Mouse (Mus musculus) ES-E14 (cell line): ENCODE results near the gene Abr. TPM values are rescaled to one million over a fixed set of nuclear protein-coding genes. Genes with fewer than 3 reads are reported as not detected.

ENCODE experiments used
- DNase-seq: peaks from one replicate; pipeline ENCODE4 v3.0.0-alpha.2; 2013; ENCODE audit warnings: low read depth, low spot score
- H3K27ac ChIP-seq: 2 replicates; pipeline ENCODE4 v1.5.1; 2012; ENCODE audit warnings: low read depth, mild to moderate bottlenecking, low read length, moderate library complexity, mixed read lengths; ENCODE audit not compliant: poor library complexity, insufficient read depth, severe bottlenecking
- H3K36me3 ChIP-seq: 2 replicates; pipeline ENCODE4 v1.6.1; 2012; ENCODE audit warnings: mild to moderate bottlenecking, low read length, moderate library complexity, mixed read lengths; ENCODE audit not compliant: control insufficient read depth, poor library complexity, insufficient read depth, severe bottlenecking
- H3K4me1 ChIP-seq, 2 experiments: fragments of 150-350 bp in 1 of 2; sonication (generic) in 1 of 2; 2 replicates each; pipeline ENCODE4 v1.6.1; 2012; ENCODE audit warnings: low read length in 2 of 2, mild to moderate bottlenecking in 1 of 2, mixed read lengths in 1 of 2; ENCODE audit not compliant: control insufficient read depth in 2 of 2, insufficient read depth in 2 of 2, poor library complexity in 1 of 2
- H3K4me3 ChIP-seq, 2 experiments: fragments of 150-350 bp in 1 of 2; sonication (generic) in 1 of 2; 2 replicates each; pipeline ENCODE4 v1.5.1; 2012; ENCODE audit warnings: low read length in 2 of 2, low read depth in 1 of 2, mild to moderate bottlenecking in 1 of 2, mixed read lengths in 1 of 2; ENCODE audit not compliant: insufficient read depth in 1 of 2, poor library complexity in 1 of 2, severe bottlenecking in 1 of 2
- H3K9ac ChIP-seq: 2 replicates; pipeline ENCODE4 v1.6.1; 2012; ENCODE audit warnings: low read depth, mild to moderate bottlenecking, low read length, mixed read lengths; ENCODE audit not compliant: poor library complexity, insufficient read depth, severe bottlenecking
- H3K9me3 ChIP-seq: fragments of 150-350 bp; sonication (generic); 2 replicates; pipeline ENCODE4 v1.6.1; 2012; ENCODE audit warnings: low read depth, mild to moderate bottlenecking, low read length; ENCODE audit not compliant: control insufficient read depth, insufficient read depth
- CHD2 ChIP-seq: IDR thresholded peaks from 2 replicates; pipeline ENCODE4 v1.6.1; 2014; ENCODE audit warnings: mild to moderate bottlenecking, low read depth, low read length, inconsistent platforms
- HCFC1 ChIP-seq: IDR thresholded peaks from 2 replicates; pipeline ENCODE4 v1.6.1; 2012; ENCODE audit warnings: low read length, inconsistent platforms, borderline replicate concordance; ENCODE audit not compliant: insufficient read depth
- MAFK ChIP-seq: IDR thresholded peaks from 2 replicates; pipeline ENCODE4 v1.6.1; 2014; ENCODE audit warnings: mild to moderate bottlenecking, low read depth, low read length, inconsistent platforms; ENCODE audit not compliant: insufficient read depth
- ZC3H11A ChIP-seq: IDR thresholded peaks from 2 replicates; pipeline ENCODE4 v1.6.1; 2012; ENCODE audit warnings: low read depth, mild to moderate bottlenecking, inconsistent platforms, low read length, borderline replicate concordance
- ZNF384 ChIP-seq: IDR thresholded peaks from 2 replicates; pipeline ENCODE4 v1.6.1; 2012; ENCODE audit warnings: low read depth, low read length, inconsistent platforms
- in situ Hi-C, 2 experiments: fragments of 600-800 bp; cut with MboI; formaldehyde crosslinking; loops; one replicate each; pipeline ENCODE4 v1.15.1; 2025; ENCODE audit warnings: low sequenced_read_pairs in 2 of 2, inconsistent platforms in 1 of 2; ENCODE audit not compliant: unreplicated experiment in 2 of 2
- total RNA-seq: library from RNA; depleted of rRNA; stranded (reverse); fragments of 300-350 nt; gene quantifications from 2 replicates; pipeline ENCODE4 v1.2.3, GENCODE M21; 2012

Abr gene
- total RNA-seq, 1 experiment = 28.6 TPM

GRCm38 (mm10) chr11:76458730-76459129 is 163.4 kb downstream of the Abr start:
- in situ Hi-C loops = no loop called here
- DNase-seq = no peak
- Histone ChIP-seq H3K9ac (no peak overlapping the region), H3K9me3 (no peaks in the 10 kb centered on the region), H3K4me1 (peaks cover 0 to 7% of the 10 kb centered on the region in 2 experiments; a peak in 2 of 4 replicates), H3K27ac (no peak overlapping the region), H3K36me3 (peaks cover 35% of the 10 kb centered on the region), H3K4me3 (no peak overlapping the region)
- TF ChIP-seq ZC3H11A (no peak), HCFC1 (no peak), ZNF384 (no peak), MAFK (no peak), CHD2 (no peak)

GRCm38 (mm10) chr11:76456897-76457296 is 165.2 kb downstream of the Abr start:
- Histone ChIP-seq H3K27ac (0 out of 2 replicates have a peak overlapping the region, but pooled peaks have one; percentile 3), H3K4me3 (no peak overlapping the region; a peak in 1 of 4 replicates), H3K36me3 (peaks cover 31% of the 10 kb centered on the region), H3K4me1 (peaks cover 0 to 7% of the 10 kb centered on the region in 2 experiments; a peak in 1 of 4 replicates), H3K9me3 (no peaks in the 10 kb centered on the region), H3K9ac (no peak overlapping the region)
- in situ Hi-C loops = no loop called here
- TF ChIP-seq MAFK (no peak), CHD2 (no peak), ZNF384 (no peak), HCFC1 (no peak), ZC3H11A (no peak)
- DNase-seq = no peak

DNA sequence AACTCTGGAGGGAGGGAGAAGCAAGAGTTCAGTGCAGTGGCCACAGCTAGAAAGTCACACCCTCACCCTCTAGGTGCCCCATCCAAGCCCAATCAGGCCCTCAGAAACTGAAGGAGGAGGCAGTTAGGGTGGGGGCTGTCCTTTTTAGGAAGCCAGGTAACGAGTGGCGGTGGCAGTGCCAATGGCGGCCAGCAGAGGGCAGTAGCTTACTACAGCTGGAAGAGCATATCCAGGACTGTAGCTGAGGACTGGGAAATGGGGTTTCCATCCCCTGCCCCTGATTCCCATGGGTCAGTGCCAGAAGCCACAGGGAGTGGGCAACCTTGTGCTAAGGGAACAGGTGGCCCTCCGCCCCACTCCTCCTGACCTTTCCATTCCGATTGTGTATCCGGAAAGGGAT is 165.9 kb downstream of the Abr start:
- Histone ChIP-seq H3K9me3 (no peaks in the 10 kb centered on the region), H3K27ac (peak overlapping the region; percentile 16; the same call in 1 of the 2 replicates), H3K4me1 (peaks cover 0 to 7% of the 10 kb centered on the region in 2 experiments; a peak in 1 of 4 replicates), H3K9ac (peak overlapping the region; percentile 4; the same call in 1 of the 2 replicates), H3K36me3 (peaks cover 38% of the 10 kb centered on the region), H3K4me3 (peak overlapping the region in 1 of 2 experiments; percentile 10; a peak in 1 of 4 replicates)
- TF ChIP-seq CHD2 = no peak
- 0 out of 2 replicates have a peak, but pooled peaks have one; percentile 34 for TF ChIP-seq HCFC1
- peak; percentile 16; the same call in 1 of the 2 replicates for TF ChIP-seq ZC3H11A
- no peak for TF ChIP-seq MAFK
- TF ChIP-seq ZNF384 = no peak
- in situ Hi-C loops = no loop called here
- peak; percentile 81 for DNase-seq

DNA sequence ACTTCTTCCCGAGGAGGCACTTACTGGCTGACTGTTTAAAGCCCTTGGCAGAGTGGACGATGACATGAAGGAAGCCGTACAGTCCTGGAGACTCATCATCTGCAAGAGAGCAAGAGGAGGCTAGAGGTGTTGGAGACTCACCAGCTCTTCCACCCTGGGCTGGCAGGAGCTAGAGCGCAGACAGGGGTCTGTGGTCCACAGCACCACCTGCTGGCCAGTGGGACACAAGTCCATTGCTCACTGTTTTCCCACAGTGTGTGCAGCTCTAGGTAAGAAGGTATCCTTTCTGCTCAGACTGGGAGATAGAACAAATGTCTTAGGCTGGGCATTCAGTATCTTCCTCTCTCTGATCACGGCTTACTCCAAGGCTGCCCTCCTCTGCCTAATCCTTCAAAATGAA is 167.6 kb downstream of the Abr start:
- in situ Hi-C loops = no loop called here
- H3K9ac ChIP-seq = no peak overlapping the region
- no peak overlapping the region for H3K27ac ChIP-seq
- peaks cover 43% of the 10 kb centered on the region for H3K36me3 ChIP-seq
- H3K4me3 ChIP-seq = no peak overlapping the region
- TF ChIP-seq ZC3H11A (peak; percentile 14; the same call in 1 of the 2 replicates), CHD2 (no peak), HCFC1 (no peak), ZNF384 (no peak)
- H3K9me3 ChIP-seq = no peaks in the 10 kb centered on the region
- H3K4me1 ChIP-seq = peaks cover 0 to 9% of the 10 kb centered on the region in 2 experiments; a peak in 1 of 4 replicates
- DNase-seq = peak; percentile 62

GRCm38 (mm10) chr11:76450202-76450561 is 171.9 kb downstream of the Abr start:
- in situ Hi-C loops = no loop called here
- DNase-seq = no peak
- H3K27ac ChIP-seq = no peak overlapping the region
- H3K4me3 ChIP-seq = no peak overlapping the region
- no peak for TF ChIP-seq CHD2
- no peak for TF ChIP-seq HCFC1
- TF ChIP-seq ZC3H11A = no peak
- TF ChIP-seq MAFK = no peak
- TF ChIP-seq ZNF384 = no peak
- H3K36me3 ChIP-seq = peaks cover 33% of the 10 kb centered on the region
- H3K9ac ChIP-seq = no peak overlapping the region
- no peaks in the 10 kb centered on the region for H3K9me3 ChIP-seq
- H3K4me1 ChIP-seq = peaks cover 4 to 15% of the 10 kb centered on the region in 2 experiments; a peak in 3 of 4 replicates
